Mouse (Mus musculus): ENCODE measurements at regions not wholly inside any gene's neighbourhood (a gene's known extent, or its start where the extent isn't known, plus 50 kb on each side); places are given as distances from the start of the nearest gene placed in this dataset.

GRCm38 (mm10) chr10:20827473-20827872 lies 102.6 kb upstream of the Pde7b start:
- no peak for TF ChIP-seq CTCF (IDR thresholded peaks at IDR 0.05; ENCODE audit: low read depth, low read length)
- TF ChIP-seq POLR2A (IDR thresholded peaks at IDR 0.05; ENCODE audit: borderline replicate concordance, low read depth, low read length) = no peak

Data from bone marrow macrophage, adult 2 months (primary cell).